Mouse (Mus musculus) heart, adult 18-20 months (tissue): ENCODE data around the gene Rnf10. TPM values are rescaled to one million over a fixed set of nuclear protein-coding genes. Genes with fewer than 3 reads are reported as not detected.

Experiments
- DNase-seq, 2 experiments: peaks; one replicate each; pipeline ENCODE4 v3.0.0; 2021 to 2022; ENCODE audit warnings: mixed read lengths in 1 of 2
- total RNA-seq, 2 experiments: library from RNA; stranded (reverse); gene quantifications; 2 replicates each; pipeline ENCODE4 v1.2.3; 2021

Rnf10 gene
- total RNA-seq, 2 experiments from 2014 or later, result 373 to 434 TPM

- DNase-seq, result no peak
Observed at GRCm38 (mm10) chr5:115194626-115195221, 78.0 kb downstream of the Rnf10 start.

GRCm38 (mm10) chr5:115193669-115194625 is 78.8 kb downstream of the Rnf10 start, which contains the start of gene Cabp1:
Cabp1 (minus strand) TSS chr5:115194381.
- peak in 1 of 2 experiments; percentile 48 for DNase-seq

DNA sequence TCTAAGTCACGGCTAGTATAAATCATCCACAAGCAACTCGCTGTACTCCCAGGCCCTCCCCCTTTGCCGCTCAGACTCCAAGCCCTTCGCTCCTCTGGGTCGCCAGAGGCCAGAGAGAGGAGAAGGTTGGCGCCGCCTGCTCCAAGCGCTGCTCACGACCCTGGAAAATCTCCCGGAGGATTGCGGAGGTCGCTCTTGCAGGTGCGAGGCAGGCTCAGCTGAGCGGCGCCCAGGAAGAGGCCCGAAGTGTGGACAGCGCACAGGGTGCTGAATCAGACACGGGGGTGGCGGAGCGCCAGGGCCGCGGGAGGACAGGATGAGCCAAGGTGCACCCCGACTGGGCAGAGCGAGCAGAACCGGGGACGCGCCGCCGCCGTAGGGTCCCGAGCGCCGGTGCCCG is 79.5 kb downstream of the Rnf10 start:
- peak; percentile 60 to 78 for DNase-seq

DNA sequence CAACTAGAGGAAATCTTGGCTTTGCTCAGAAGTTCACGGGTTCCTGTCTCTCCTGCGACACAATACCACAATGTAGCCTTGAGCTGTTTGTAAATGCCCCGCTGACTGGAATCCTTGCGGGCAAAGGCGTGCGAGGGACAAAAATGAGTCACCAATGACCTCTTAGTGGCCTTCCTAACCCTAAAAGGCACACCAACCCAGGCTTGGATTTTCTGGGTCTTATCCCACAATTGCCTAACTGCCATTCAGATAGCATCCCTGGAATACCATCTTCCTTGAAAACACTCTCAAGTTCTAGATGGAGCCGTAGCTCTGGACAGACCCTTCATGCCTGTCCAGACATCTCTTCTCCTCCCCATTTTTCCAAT is 79.9 kb downstream of the Rnf10 start:
- DNase-seq, result no peak

GRCm38 (mm10) chr5:115191880-115192827 is 80.5 kb downstream of the Rnf10 start:
- no peak for DNase-seq

Other genes starting within 250 kb of the Rnf10 start
- gene Gm10401, start 174.6 kb downstream of the Rnf10 start, total RNA-seq, result not detected
- 100 to 1,000 TPM; 230 to 252 TPM for gene Acads, start 153.6 kb downstream of the Rnf10 start, total RNA-seq
- gene Unc119b, start 137.9 kb downstream of the Rnf10 start, total RNA-seq, result 10 to 100 TPM; 19.3 to 20.2 TPM
- gene Mlec, start 114.7 kb downstream of the Rnf10 start, total RNA-seq, result 10 to 100 TPM; 81.5 to 82.4 TPM
- gene Cabp1, start 78.5 kb downstream of the Rnf10 start, total RNA-seq, result 1 to 10 TPM; 1.8 to 2.0 TPM
- gene Pop5, start 37.1 kb downstream of the Rnf10 start, total RNA-seq, result 10 to 100 TPM; 35.6 to 37.4 TPM
- 100 to 1,000 TPM; 150 to 174 TPM for gene Coq5, start 6.8 kb upstream of the Rnf10 start, total RNA-seq
- gene Dynll1, start 28.1 kb upstream of the Rnf10 start, total RNA-seq, result 10 to 100 TPM; 95.3 to 98.8 TPM
- gene Srsf9, start 54.3 kb upstream of the Rnf10 start, total RNA-seq, result 10 to 100 TPM; 18.2 to 19.2 TPM
- gene Gatc, start 68.3 kb upstream of the Rnf10 start, total RNA-seq, result 10 to 100 TPM; 17.2 to 18.0 TPM
- 10 to 100 TPM; 26.9 to 28.4 TPM for gene Triap1, start 68.3 kb upstream of the Rnf10 start, total RNA-seq
- gene Cox6a1, start 76.1 kb upstream of the Rnf10 start, total RNA-seq, result 100 to 1,000 TPM; 273 to 280 TPM
- gene Msi1, start 156.7 kb upstream of the Rnf10 start, total RNA-seq, result under 1 TPM; 0.40 to 0.67 TPM
- not detected for gene Pla2g1b, start 193.4 kb upstream of the Rnf10 start, total RNA-seq
- gene Sirt4, start 211.8 kb upstream of the Rnf10 start, total RNA-seq, result 10 to 100 TPM; 13.6 to 19.5 TPM
- gene Pxn, start 233.8 kb upstream of the Rnf10 start, total RNA-seq, result 10 to 100 TPM; 34.0 to 35.1 TPM